Mouse (Mus musculus) small intestine, adult 2 months (tissue): Measurements from ENCODE around the gene Sema4c.

Source experiments
- CTCF ChIP-seq: fragments of 200-500 bp; IDR thresholded peaks from 2 replicates; pipeline ENCODE4 v1.5.1; 2012; ENCODE audit warnings: low read depth, mild to moderate bottlenecking, control low read depth, inconsistent platforms, low read length, moderate library complexity, mixed read lengths; ENCODE audit not compliant: insufficient replicate concordance, insufficient read length; ENCODE audit errors: extremely low read depth
- POLR2A ChIP-seq: fragments of 200-500 bp; IDR thresholded peaks from 2 replicates; pipeline ENCODE4 v1.6.1; 2012; ENCODE audit warnings: low read depth, mild to moderate bottlenecking, control low read depth, inconsistent platforms, low read length, moderate library complexity

GRCm38 (mm10) chr1:36557457-36558011 is 615 bp downstream of the Sema4c start:
- TF ChIP-seq CTCF (no peak), POLR2A (no peak)
